Mouse (Mus musculus) embryonic facial prominence, embryonic 10.5 days (tissue): Measurements from ENCODE around the gene Phf2. TPM values are rescaled to one million over a fixed set of nuclear protein-coding genes. Genes with fewer than 3 reads are reported as not detected.
"Not testable (repeated sequence)": the region's sequence is repeated elsewhere in the genome, so short reads cannot be mapped to it uniquely, and the experiment has no call there.

Experiments used
- DNase-seq: peaks from one replicate; pipeline ENCODE4 v3.0.0-alpha.2; 2017; ENCODE audit warnings: low spot score
- H3K27ac ChIP-seq: fragments of 300-500 bp; sonication (generic); replicated peaks from 2 replicates; pipeline ENCODE4 v1.5.1; 2016; ENCODE audit warnings: mild to moderate bottlenecking
- H3K27me3 ChIP-seq: fragments of 300-500 bp; sonication (generic); replicated peaks from 2 replicates; pipeline ENCODE4 v1.6.1; 2016; ENCODE audit warnings: low read depth, mild to moderate bottlenecking; ENCODE audit not compliant: poor library complexity, severe bottlenecking
- H3K36me3 ChIP-seq: fragments of 300-500 bp; sonication (generic); replicated peaks from 2 replicates; pipeline ENCODE4 v1.6.1; 2016; ENCODE audit warnings: mild to moderate bottlenecking, moderate library complexity
- H3K4me1 ChIP-seq: fragments of 300-500 bp; sonication (generic); 2 replicates; pipeline ENCODE4 v1.6.1; 2016
- H3K4me3 ChIP-seq: fragments of 300-500 bp; sonication (generic); 2 replicates; pipeline ENCODE4 v1.5.1; 2016; ENCODE audit warnings: mild to moderate bottlenecking, moderate library complexity
- H3K9me3 ChIP-seq: fragments of 300-500 bp; sonication (generic); 2 replicates; pipeline ENCODE4 v1.6.1; 2016; ENCODE audit warnings: mild to moderate bottlenecking
- WGBS: fragments of 180-500 bp; shearing (Covaris S2); methylation state at CpG from one replicate; pipeline ENCODE4 v1.1.7; 2016; 5-methylcytosine and 5-hydroxymethylcytosine counted together
- polyA plus RNA-seq: library from polyadenylated mRNA; unstranded; fragments of >200 nt; fragmentation: Nextera tagmentation; extraction: Ambion mirVana; gene quantifications from 2 replicates; pipeline ENCODE4 v1.2.1, GENCODE M21; 2016

Gene Phf2
- polyA plus RNA-seq, 1 experiment from 2014 or later = 8.1 TPM

DNA sequence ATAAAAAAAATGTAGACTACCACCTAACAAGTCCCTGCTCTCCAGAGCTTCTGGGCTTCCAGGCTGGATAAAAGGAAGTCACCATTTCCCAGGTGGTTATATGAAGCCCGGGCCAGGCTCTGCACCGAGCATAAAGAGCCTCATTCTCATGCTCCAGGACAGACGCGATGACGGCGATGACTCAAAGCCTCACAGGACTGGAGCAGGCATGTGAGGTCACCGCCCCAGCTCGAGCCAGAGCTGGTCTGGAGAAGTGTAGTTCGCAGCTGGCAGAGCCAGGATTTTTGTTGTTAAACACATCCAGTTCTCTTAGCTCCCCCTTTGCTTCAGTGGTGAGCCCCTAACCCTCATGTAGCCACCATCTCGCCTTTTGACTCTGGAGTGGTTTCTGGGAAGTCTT is 48.6 kb downstream of the Phf2 start:
- no peak overlapping the region for H3K27ac ChIP-seq
- H3K36me3 ChIP-seq = peaks cover 100% of the 10 kb centered on the region
- H3K27me3 ChIP-seq = no peaks in the 10 kb centered on the region
- DNase-seq = no peak
- no peak overlapping the region for H3K4me3 ChIP-seq
- H3K4me1 ChIP-seq = no peaks in the 10 kb centered on the region
- H3K9me3 ChIP-seq = no peaks in the 10 kb centered on the region
- WGBS = 90% methylated on average over 10 of the region's 10 CpGs

DNA sequence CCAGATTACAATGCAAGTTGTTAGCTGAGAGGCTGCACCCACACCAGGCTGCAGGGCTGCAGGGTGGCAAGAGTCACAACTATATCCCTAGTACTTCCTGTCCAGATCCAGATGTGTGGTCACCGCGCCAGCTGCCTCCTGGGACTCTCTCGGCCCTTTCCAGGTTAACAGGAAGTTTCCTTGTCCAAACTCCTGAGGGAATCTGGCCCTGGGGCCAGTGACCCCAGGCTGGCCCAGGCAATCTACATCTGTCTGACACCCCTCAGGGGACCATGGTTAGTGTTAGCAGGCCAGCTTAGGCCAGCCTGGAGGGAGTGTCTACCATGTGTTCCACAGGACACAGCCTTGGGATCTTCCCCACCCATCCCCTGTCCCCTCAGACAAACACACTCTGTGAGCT is 51.8 kb downstream of the Phf2 start:
- no peaks in the 10 kb centered on the region for H3K4me1 ChIP-seq
- H3K4me3 ChIP-seq = no peak overlapping the region
- no peaks in the 10 kb centered on the region for H3K27me3 ChIP-seq
- 78% methylated on average over 3 of the region's 3 CpGs for WGBS
- no peak for DNase-seq
- no peak overlapping the region for H3K27ac ChIP-seq
- H3K9me3 ChIP-seq = no peaks in the 10 kb centered on the region
- H3K36me3 ChIP-seq = peaks cover 100% of the 10 kb centered on the region

- WGBS = 93% methylated on average over 1 of the region's 1 CpGs
- DNase-seq = no peak
- no peak overlapping the region for H3K4me3 ChIP-seq
- H3K27me3 ChIP-seq = no peaks in the 10 kb centered on the region
- no peaks in the 10 kb centered on the region for H3K4me1 ChIP-seq
- peaks cover 100% of the 10 kb centered on the region for H3K36me3 ChIP-seq
- H3K27ac ChIP-seq = no peak overlapping the region
- H3K9me3 ChIP-seq = no peaks in the 10 kb centered on the region
Measured at GRCm38 (mm10) chr13:48814406-48814805, 56.5 kb downstream of the Phf2 start.

- H3K27me3 ChIP-seq = no peaks in the 10 kb centered on the region
- no peak overlapping the region for H3K4me3 ChIP-seq
- no peaks in the 10 kb centered on the region for H3K4me1 ChIP-seq
- peaks cover 100% of the 10 kb centered on the region for H3K36me3 ChIP-seq
- no peak for DNase-seq
- H3K27ac ChIP-seq = no peak overlapping the region
- no peaks in the 10 kb centered on the region for H3K9me3 ChIP-seq
- 73% methylated on average over 9 of the region's 9 CpGs for WGBS
Measured at GRCm38 (mm10) chr13:48810991-48811390, 59.9 kb downstream of the Phf2 start.

- Histone ChIP-seq H3K27ac (peak overlapping the region; percentile 44; the same call in 1 of the 2 replicates), H3K27me3 (no peaks in the 10 kb centered on the region)
Measured at GRCm38 (mm10) chr13:48810274-48810823, 60.6 kb downstream of the Phf2 start.

GRCm38 (mm10) chr13:48809668-48810067 is 61.3 kb downstream of the Phf2 start:
- H3K27ac ChIP-seq, H3K4me1 ChIP-seq, DNase-seq, H3K4me3 ChIP-seq, H3K27me3 ChIP-seq, H3K9me3 ChIP-seq: not testable (repeated sequence)
- peaks cover 100% of the 10 kb centered on the region for H3K36me3 ChIP-seq
- WGBS = 88% methylated on average over 4 of the region's 4 CpGs

More at GRCm38 (mm10) chr13:48810274-48810823, 60.6 kb downstream of the Phf2 start:
- no peak for DNase-seq
- peaks cover 100% of the 10 kb centered on the region for H3K36me3 ChIP-seq
- H3K4me3 ChIP-seq = no peak overlapping the region
- 87% methylated on average over 7 of the region's 7 CpGs for WGBS
- no peaks in the 10 kb centered on the region for H3K9me3 ChIP-seq
- H3K4me1 ChIP-seq = no peaks in the 10 kb centered on the region

DNA sequence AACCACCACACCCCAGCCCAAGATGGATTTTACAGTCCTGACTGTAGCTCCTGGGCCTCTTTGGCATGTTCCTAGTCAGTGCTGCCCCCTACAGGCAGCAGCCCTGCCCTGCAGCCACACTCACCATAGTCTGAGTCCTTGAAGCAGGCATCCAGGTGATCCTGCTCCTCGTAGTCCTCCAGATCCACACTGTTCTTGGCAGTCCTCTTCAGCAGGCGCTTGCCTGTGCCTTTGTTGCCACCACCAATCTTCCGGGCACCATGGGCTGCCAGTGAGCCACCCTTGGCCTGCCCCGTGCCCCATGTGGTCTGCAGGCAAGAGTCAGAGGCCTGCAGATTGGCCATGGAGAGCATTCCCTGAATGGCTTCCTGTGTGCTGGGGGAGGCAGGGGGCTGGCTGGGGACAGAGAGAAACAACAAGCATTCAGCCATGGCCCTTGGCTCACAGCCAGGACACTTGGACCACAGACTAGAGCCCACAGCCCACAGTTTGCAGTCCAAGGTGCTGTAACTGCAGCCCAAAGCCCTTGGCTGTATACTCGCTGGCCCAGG is 63.4 kb downstream of the Phf2 start:
- DNase-seq = peak; percentile 69
- peaks cover 7% of the 10 kb centered on the region for H3K4me1 ChIP-seq
- H3K9me3 ChIP-seq = no peaks in the 10 kb centered on the region
- 72% methylated on average over 5 of the region's 5 CpGs for WGBS
- no peak overlapping the region for H3K4me3 ChIP-seq
- H3K36me3 ChIP-seq = peaks cover 99% of the 10 kb centered on the region
- no peak overlapping the region for H3K27ac ChIP-seq
- no peaks in the 10 kb centered on the region for H3K27me3 ChIP-seq

DNA sequence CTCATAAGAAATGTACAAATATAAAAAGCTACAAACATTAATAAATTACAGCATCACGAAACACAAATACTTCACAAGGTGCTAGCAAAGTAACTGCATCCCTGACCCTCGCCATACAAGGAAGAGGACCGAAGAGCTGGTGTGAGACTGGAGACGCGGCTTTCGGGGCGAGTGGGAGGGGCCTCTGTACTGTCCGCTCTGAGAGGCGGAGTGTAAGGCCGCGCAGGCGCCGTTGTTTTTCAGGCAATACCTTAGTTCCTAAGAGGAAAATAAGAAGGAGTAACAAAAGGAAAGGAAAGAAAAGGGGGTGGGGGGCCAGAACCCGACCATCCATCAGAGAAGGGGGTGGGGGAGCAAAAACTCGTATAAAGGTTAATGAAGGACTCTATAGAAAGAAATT is 68.7 kb downstream of the Phf2 start:
- Histone ChIP-seq H3K9me3 (no peaks in the 10 kb centered on the region), H3K27me3 (0 out of 2 replicates have a peak, but pooled peaks cover 16% of the 10 kb centered on the region), H3K27ac (no peak overlapping the region), H3K4me1 (peaks cover 47% of the 10 kb centered on the region), H3K4me3 (no peak overlapping the region), H3K36me3 (peaks cover 60% of the 10 kb centered on the region)
- peak; percentile 41 for DNase-seq
- WGBS = 28% methylated on average over 15 of the region's 15 CpGs

DNA sequence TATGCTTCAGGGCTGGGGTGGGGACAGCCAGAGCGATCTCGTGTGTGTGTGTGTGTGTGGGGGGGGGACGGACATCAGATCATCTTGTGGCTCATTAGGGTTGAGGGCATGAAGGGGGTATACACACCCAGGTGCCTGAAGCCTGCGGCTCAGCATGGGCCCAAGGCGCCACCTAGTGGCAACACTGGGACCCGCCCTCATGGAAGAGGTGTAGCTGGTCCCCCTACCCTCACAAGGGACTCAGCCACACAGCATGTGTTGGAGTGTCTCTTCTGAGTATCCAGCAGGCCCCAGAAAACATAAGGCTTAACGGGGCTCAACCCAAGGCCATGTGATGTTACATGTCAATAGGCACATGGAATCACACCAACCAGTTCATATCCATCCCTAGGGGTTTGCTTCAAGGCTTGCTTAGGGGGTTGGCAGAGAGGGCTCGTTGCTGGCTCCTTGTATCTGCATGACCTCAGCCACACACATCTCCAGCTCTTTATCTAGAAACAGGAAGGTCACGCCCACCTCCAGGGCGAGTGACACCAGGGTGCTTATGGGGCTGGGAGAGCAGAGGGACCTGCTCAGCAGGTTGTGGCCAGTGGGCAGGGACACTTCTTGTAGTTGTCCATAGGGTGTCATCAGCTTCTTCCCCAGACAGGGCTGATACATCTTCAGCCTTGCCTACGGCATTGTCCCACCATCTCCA is 69.9 kb downstream of the Phf2 start:
- H3K27ac ChIP-seq = no peak overlapping the region
- 28% methylated on average over 11 of the region's 11 CpGs for WGBS
- H3K9me3 ChIP-seq = no peaks in the 10 kb centered on the region
- peaks cover 56% of the 10 kb centered on the region for H3K4me1 ChIP-seq
- peaks cover 25% of the 10 kb centered on the region; the same call in 1 of the 2 replicates for H3K27me3 ChIP-seq
- peaks cover 48% of the 10 kb centered on the region for H3K36me3 ChIP-seq
- no peak overlapping the region for H3K4me3 ChIP-seq
- peak; percentile 86 for DNase-seq

DNA sequence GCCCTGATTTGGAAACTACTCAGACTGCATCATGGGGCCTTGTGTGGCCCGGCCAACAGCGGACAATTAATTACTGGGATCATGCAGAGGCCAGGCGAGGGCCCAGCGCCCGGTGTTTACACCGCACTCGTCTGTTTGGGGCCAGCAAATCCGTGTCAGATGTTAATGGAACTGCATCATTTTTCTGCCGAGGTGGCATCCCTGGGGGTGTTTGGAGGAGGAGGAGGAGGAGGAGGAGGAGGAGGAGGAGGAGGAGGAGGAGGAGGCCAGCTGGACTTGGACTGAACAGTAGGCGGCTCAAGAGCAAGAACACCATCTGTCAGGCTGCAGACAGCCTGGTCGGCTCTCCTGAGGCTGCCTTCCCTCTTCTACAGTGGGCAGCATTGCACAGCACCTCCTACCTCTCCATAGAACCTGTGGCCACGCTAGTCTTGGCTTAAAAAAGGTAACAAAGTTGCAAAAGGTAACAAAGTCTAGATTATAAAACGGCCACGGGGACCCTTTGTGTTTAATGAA is 72.6 kb downstream of the Phf2 start:
- Histone ChIP-seq H3K9me3 (no peaks in the 10 kb centered on the region), H3K27ac (peak overlapping the region; percentile 48; the same call in 1 of the 2 replicates), H3K36me3 (peaks cover 22% of the 10 kb centered on the region), H3K4me3 (no peak overlapping the region), H3K27me3 (peaks cover 29% of the 10 kb centered on the region; the same call in 1 of the 2 replicates), H3K4me1 (peaks cover 49% of the 10 kb centered on the region)
- WGBS = 41% methylated on average over 14 of the region's 14 CpGs
- peak; percentile 33 for DNase-seq

- 74% methylated on average over 11 of the region's 11 CpGs for WGBS
Measured at GRCm38 (mm10) chr13:48796906-48797305, 74.0 kb downstream of the Phf2 start.

GRCm38 (mm10) chr13:48795711-48796110 is 75.2 kb downstream of the Phf2 start:
- 83% methylated on average over 6 of the region's 6 CpGs for WGBS
- Histone ChIP-seq H3K4me3 (no peak overlapping the region), H3K9me3 (no peaks in the 10 kb centered on the region), H3K27ac (no peak overlapping the region), H3K27me3 (peaks cover 29% of the 10 kb centered on the region; the same call in 1 of the 2 replicates), H3K36me3 (no peaks in the 10 kb centered on the region), H3K4me1 (peaks cover 42% of the 10 kb centered on the region)
- DNase-seq = no peak

More at GRCm38 (mm10) chr13:48796906-48797305, 74.0 kb downstream of the Phf2 start:
- no peak overlapping the region; the same call in 1 of the 2 replicates for H3K27ac ChIP-seq
- peaks cover 49% of the 10 kb centered on the region for H3K4me1 ChIP-seq
- H3K4me3 ChIP-seq = no peak overlapping the region
- no peak for DNase-seq
- H3K9me3 ChIP-seq = no peaks in the 10 kb centered on the region
- peaks cover 8% of the 10 kb centered on the region for H3K36me3 ChIP-seq
- H3K27me3 ChIP-seq = peaks cover 29% of the 10 kb centered on the region; the same call in 1 of the 2 replicates
